Mouse (Mus musculus): ENCODE results near the gene Cers3. TPM values are rescaled to one million over a fixed set of nuclear protein-coding genes. Genes with fewer than 3 reads are reported as not detected.

The Cers3 gene
- polyA plus RNA-seq, 1 experiment from 2014 or later, result 0.79 TPM

DNA sequence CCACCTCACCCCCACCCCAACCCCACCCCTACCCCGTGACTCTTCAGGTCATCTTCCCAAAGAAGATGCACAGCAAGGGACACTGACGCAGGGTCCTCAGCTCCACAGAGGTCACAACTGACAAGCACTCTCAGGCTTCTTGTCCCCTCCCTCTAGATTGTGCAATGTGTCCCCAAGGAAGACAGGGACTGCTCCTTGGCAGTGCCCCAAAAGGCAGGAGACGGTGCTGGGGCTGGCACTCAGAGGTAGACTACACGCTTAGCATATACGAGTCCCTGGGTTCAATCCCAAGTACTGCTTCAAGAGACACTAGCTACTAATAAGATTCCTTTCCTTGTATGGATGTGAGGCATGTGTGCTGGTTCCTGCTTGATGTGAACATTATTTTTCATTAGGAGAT lies 2.3 kb upstream of the Cers3 start:
- Histone ChIP-seq H3K27me3 (ENCODE audit: poor library complexity, severe bottlenecking) (no peaks in the 10 kb centered on the region), H3K4me3 (no peak overlapping the region), H3K9me3 (no peaks in the 10 kb centered on the region), H3K4me1 (peaks cover 3% of the 10 kb centered on the region; the same call in 1 of the 2 replicates), H3K36me3 (replicated peaks) (no peaks in the 10 kb centered on the region), H3K27ac (no peak overlapping the region)
- 90% methylated on average over 5 of the region's 5 CpGs for WGBS
- DNase-seq (ENCODE audit: extremely low spot score, low spot score), result no peak

DNA sequence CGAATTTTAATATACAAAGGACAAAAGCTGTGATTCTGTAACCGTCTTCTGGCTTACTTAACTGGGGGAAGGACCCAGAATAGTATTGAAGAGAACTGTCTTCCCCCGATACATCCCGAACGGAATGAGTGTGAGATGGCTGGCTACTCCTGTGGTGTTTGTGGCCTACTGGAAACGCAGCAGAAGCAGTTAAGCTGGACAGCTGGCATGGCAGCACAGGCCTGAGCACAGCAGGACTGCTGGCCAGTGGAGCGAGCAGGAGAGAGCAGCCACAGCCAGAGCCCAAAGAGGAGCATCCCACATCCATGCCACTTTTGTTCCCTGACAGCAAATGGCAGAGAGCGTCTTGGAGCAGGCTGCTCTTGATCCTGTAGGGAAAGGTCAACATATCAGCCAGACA lies 1.9 kb upstream of the Cers3 start:
- no peak for DNase-seq (ENCODE audit: extremely low spot score, low spot score)
- no peaks in the 10 kb centered on the region for H3K36me3 ChIP-seq (replicated peaks)
- H3K27ac ChIP-seq, result no peak overlapping the region
- H3K27me3 ChIP-seq (ENCODE audit: poor library complexity, severe bottlenecking), result no peaks in the 10 kb centered on the region
- H3K4me3 ChIP-seq, result no peak overlapping the region
- no peaks in the 10 kb centered on the region for H3K9me3 ChIP-seq
- WGBS, result 73% methylated on average over 8 of the region's 8 CpGs
- peaks cover 3% of the 10 kb centered on the region; the same call in 1 of the 2 replicates for H3K4me1 ChIP-seq

DNA sequence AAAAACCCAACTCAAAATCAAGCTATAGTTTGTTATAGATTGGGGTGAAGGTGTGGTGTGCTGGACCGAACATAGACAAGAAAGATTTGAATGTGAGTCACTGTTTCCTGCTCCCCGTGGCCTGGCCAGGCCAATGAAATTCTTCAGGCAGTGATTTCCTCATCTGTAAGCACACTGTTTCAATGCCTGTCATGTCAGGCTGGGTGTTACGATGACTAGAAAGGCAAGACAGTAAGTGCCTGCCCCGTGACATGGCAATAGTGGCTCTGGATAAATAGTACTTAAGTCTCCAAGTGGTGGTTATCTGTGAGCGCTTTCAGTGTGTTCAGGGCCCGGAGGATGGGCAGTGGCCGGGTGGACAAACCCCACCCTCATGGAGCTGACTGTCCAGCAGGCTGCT lies 3.7 kb downstream of the Cers3 start:
- no peak overlapping the region for H3K4me3 ChIP-seq

DNA sequence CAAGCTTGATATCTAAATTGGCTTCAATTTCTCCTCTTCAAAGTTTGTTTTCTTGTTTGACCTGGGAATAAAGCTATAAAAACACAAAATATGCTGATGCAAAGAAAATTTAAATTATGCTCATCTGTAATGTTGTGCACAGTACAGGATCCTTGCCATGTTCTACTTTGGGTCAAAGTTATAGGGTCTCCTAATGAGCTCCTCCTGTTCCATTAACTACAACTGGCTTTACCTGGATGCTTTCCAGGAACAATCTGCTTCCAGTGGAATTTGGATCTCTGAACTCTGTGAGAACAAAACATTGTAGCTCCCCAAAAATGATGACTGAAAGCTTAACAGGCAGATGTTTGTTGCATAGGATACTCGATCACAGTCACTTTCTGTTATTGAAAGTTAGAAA lies 6.7 kb downstream of the Cers3 start:
- no peaks in the 10 kb centered on the region for H3K9me3 ChIP-seq
- DNase-seq (ENCODE audit: extremely low spot score, low spot score), result no peak
- no peaks in the 10 kb centered on the region for H3K27me3 ChIP-seq (ENCODE audit: poor library complexity, severe bottlenecking)
- no peak overlapping the region for H3K27ac ChIP-seq
- no peaks in the 10 kb centered on the region for H3K36me3 ChIP-seq (replicated peaks)
- no peak overlapping the region for H3K4me3 ChIP-seq
- H3K4me1 ChIP-seq, result no peaks in the 10 kb centered on the region
- 92% methylated on average over 1 of the region's 1 CpGs for WGBS

More for the DNA sequence above, 3.7 kb downstream of the Cers3 start:
- Histone ChIP-seq H3K4me1 (no peaks in the 10 kb centered on the region), H3K36me3 (replicated peaks) (no peaks in the 10 kb centered on the region), H3K27ac (no peak overlapping the region), H3K9me3 (no peaks in the 10 kb centered on the region), H3K27me3 (ENCODE audit: poor library complexity, severe bottlenecking) (no peaks in the 10 kb centered on the region)
- 86% methylated on average over 7 of the region's 7 CpGs for WGBS
- no peak for DNase-seq (ENCODE audit: extremely low spot score, low spot score)

DNA sequence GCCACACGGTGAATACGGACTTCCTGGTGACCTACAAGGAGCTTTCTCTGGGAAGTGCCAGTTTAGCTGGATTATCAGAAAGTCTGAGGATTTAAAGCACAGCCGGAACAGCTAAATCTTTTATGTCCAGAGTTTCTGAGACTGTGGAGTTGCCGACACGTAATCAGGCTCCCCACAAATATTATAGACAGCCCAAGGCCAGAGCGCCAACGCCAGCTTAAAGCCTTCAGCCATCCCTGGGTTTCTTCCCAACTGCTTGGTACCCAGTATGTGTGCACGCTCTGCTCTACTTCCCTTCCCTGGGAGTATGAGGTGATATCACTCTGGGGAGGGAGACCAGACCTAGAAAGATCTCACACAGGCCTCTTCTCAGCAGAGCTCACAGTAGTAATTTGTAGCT lies 10.5 kb downstream of the Cers3 start:
- Histone ChIP-seq H3K27ac (no peak overlapping the region), H3K4me1 (no peaks in the 10 kb centered on the region), H3K9me3 (no peaks in the 10 kb centered on the region), H3K4me3 (no peak overlapping the region), H3K36me3 (replicated peaks) (no peaks in the 10 kb centered on the region), H3K27me3 (ENCODE audit: poor library complexity, severe bottlenecking) (no peaks in the 10 kb centered on the region)
- DNase-seq (ENCODE audit: extremely low spot score, low spot score), result no peak
- 89% methylated on average over 8 of the region's 8 CpGs for WGBS

DNA sequence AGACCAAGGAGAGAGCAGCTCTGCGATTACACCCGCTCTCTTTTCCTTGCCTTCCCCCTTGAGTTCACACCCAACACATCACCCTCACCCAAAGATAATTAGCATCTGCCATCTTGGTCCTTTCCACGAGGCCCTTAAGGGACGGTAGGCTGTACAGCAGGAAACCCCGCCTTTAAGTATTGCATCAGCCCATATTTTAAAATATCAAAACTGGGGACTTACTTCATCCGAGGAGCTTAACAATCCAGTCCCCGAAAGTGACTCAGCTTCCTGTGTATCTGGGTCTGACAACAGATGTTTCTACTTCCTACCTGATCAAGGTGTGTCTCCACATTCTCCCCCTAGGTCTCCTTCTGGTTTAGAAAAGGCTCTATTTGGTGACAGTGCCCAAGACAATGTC lies 12.3 kb downstream of the Cers3 start:
- WGBS, result 88% methylated on average over 7 of the region's 7 CpGs
- DNase-seq (ENCODE audit: extremely low spot score, low spot score), result no peak
- Histone ChIP-seq H3K36me3 (replicated peaks) (no peaks in the 10 kb centered on the region), H3K9me3 (no peaks in the 10 kb centered on the region), H3K4me1 (no peaks in the 10 kb centered on the region), H3K4me3 (no peak overlapping the region), H3K27ac (no peak overlapping the region), H3K27me3 (ENCODE audit: poor library complexity, severe bottlenecking) (no peaks in the 10 kb centered on the region)

DNA sequence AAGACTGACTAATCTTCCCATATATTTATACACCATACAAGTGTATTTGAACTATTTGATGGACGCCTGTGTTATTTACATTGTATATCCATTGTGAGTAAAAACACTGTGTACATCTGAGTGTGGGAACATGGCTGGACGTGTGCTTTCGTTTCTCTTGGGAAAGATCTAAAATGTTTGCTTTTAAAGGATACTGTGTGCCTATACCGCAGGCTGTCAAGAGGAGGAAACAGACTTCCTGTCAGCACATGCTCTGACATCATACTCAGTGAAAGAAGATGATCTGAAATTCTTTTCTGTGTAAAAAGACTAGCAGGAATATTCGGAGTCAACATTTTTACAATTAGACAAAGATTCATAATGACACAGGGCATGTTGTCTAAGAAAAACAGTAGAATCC lies 26.6 kb downstream of the Cers3 start:
- no peaks in the 10 kb centered on the region for H3K36me3 ChIP-seq (replicated peaks)

DNA sequence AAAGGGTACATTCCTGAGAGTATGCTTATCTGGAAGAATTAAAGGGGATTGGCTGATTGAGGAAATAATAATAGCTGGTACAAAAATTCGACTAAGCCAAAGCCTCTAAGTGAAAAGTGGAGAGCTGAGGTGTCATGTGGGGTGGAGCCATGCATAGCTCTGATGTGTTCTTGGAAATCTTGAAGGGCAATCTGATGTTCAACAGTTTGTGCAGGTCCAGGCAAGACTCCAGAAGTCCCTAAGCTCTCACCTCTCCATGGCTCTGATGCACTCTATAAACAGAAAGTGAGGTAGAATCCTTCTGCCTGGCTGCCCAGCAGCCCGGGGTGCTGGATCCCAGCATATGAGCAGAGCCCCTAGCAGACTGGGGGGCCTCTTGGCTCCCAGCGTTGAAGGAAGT lies 27.4 kb downstream of the Cers3 start:
- H3K27me3 ChIP-seq (ENCODE audit: poor library complexity, severe bottlenecking), result no peaks in the 10 kb centered on the region
- 80% methylated on average over 3 of the region's 3 CpGs for WGBS
- H3K9me3 ChIP-seq, result no peaks in the 10 kb centered on the region
- no peaks in the 10 kb centered on the region for H3K4me1 ChIP-seq
- DNase-seq (ENCODE audit: extremely low spot score, low spot score), result no peak
- H3K36me3 ChIP-seq (replicated peaks), result no peaks in the 10 kb centered on the region
- H3K27ac ChIP-seq, result no peak overlapping the region
- no peak overlapping the region for H3K4me3 ChIP-seq

More for the DNA sequence above, 26.6 kb downstream of the Cers3 start:
- Histone ChIP-seq H3K9me3 (no peaks in the 10 kb centered on the region), H3K27ac (no peak overlapping the region), H3K4me3 (no peak overlapping the region), H3K4me1 (no peaks in the 10 kb centered on the region), H3K27me3 (ENCODE audit: poor library complexity, severe bottlenecking) (no peaks in the 10 kb centered on the region)
- no peak for DNase-seq (ENCODE audit: extremely low spot score, low spot score)
- 84% methylated on average over 5 of the region's 5 CpGs for whole genome bisulfite sequencing

DNA sequence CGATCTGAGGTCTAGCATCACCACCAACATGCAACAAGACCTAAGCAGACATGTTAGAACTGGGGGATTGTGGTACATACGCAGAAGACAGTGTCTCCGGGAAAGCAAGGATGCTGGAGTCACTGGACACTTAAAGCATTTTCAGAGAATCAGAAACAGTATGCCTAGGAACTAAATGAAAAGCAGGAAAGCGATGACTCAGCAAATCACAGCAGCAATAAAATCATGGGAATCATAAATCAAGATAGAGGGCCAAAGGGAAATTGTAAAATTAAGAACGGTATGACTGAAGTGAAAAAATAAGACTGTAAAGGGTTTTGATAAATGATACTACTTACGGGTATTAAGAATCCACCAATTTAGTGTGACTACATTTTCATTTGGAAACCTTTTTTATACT lies 27.9 kb downstream of the Cers3 start:
- DNase-seq (ENCODE audit: extremely low spot score, low spot score), result no peak
- WGBS, result 94% methylated on average over 6 of the region's 6 CpGs
- Histone ChIP-seq H3K27ac (no peak overlapping the region), H3K4me1 (no peaks in the 10 kb centered on the region), H3K36me3 (replicated peaks) (no peaks in the 10 kb centered on the region), H3K4me3 (no peak overlapping the region), H3K27me3 (ENCODE audit: poor library complexity, severe bottlenecking) (no peaks in the 10 kb centered on the region), H3K9me3 (no peaks in the 10 kb centered on the region)

DNA sequence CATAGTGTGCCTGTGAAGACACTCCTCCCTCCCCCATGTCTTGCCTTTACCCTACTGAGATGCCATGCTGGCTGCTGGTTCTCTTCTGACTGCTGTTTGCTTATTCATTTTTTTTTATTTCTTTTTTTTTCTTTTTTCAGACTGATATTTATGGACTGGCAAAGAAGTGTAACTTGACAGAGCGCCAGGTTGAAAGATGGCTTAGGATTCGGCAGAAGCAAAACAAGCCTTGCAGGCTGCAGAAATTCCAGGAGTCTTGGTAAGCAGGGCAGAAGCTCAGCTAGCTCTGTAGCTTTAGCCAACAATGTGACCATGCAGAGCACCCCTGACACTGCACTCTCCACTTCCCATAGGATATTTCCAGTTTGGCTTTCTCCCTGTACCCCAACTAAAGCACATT lies 36.1 kb downstream of the Cers3 start:
- H3K4me3 ChIP-seq, result no peak overlapping the region
- 87% methylated on average over 2 of the region's 2 CpGs for WGBS

DNA sequence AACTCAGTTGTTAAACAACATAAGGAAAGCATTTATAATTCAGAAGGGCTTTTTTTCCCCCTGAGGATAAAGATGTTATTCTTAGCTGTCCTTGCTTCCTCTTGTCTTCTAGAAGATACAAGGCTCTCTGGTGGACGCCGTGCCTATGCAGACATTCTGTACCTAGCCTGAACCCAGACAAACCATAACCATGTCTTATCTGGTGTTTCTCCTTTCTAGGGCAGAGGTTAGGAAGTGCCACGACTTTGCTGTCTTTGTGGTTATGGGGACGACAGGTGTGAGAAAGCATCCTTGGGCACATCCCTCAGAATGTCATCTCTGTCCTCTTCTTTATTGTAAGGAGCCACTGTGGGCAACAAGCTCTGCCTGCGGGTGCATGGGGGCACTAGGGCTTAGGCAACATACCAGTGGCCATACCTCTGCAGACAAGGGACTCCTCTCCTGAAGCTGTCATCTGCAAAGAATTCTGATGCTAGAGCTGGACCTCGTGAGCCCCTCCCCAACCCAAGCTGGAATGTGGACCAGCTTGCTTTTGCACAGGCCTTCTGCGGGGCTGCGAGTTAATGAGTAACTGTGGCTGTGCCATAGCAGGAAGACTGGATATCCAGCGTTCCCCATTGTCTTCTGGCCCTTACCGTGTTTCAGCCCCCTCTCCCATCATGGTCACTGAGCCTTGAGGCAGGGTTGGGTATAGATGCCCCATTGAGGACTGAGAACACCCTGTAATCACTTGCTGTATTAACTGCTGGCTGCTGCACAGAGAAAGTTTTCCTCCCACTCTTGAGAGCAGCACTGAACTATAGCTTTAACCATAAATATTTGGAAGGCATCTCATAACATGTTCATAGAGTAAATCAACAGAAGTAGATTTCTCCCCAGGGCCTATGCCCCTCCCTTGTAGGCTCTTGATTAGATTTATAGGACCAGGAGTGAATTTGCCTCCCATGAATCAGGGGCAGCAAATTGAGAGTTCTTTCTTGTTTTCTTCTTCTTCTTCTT lies 36.9 kb downstream of the Cers3 start:
- no peaks in the 10 kb centered on the region; the same call in 1 of the 2 replicates for H3K4me1 ChIP-seq
- no peaks in the 10 kb centered on the region for H3K9me3 ChIP-seq
- WGBS, result 74% methylated on average over 10 of the region's 10 CpGs
- no peaks in the 10 kb centered on the region for H3K36me3 ChIP-seq (replicated peaks)
- H3K27me3 ChIP-seq (ENCODE audit: poor library complexity, severe bottlenecking), result no peaks in the 10 kb centered on the region
- H3K27ac ChIP-seq, result no peak overlapping the region
- H3K4me3 ChIP-seq, result no peak overlapping the region
- no peak for DNase-seq (ENCODE audit: extremely low spot score, low spot score)

More for the DNA sequence above, 36.1 kb downstream of the Cers3 start:
- H3K4me1 ChIP-seq, result no peaks in the 10 kb centered on the region; the same call in 1 of the 2 replicates
- H3K36me3 ChIP-seq (replicated peaks), result no peaks in the 10 kb centered on the region
- no peaks in the 10 kb centered on the region for H3K27me3 ChIP-seq (ENCODE audit: poor library complexity, severe bottlenecking)
- no peak for DNase-seq (ENCODE audit: extremely low spot score, low spot score)
- no peak overlapping the region for H3K27ac ChIP-seq
- no peaks in the 10 kb centered on the region for H3K9me3 ChIP-seq

DNA sequence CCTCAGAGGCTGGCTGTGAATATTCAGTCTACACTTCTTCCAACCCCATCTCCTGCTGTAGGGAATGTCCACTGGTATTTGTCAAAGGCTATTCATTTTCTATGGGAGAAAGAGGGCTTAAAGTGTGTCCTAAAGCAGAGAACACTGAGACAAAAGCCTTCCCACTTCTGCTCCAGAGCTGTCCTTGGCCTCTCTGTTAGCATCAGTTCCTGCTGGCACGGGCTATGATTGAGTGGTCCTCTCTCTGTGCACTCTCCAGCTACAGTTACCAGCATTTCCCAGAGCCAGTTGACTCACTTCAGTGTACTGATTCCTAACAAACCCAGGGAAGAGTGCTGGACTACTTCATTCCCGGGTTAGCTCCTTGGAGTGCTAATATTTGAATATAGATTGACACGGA lies 43.2 kb downstream of the Cers3 start:
- no peak for DNase-seq (ENCODE audit: extremely low spot score, low spot score)
- Histone ChIP-seq H3K27me3 (ENCODE audit: poor library complexity, severe bottlenecking) (no peaks in the 10 kb centered on the region), H3K9me3 (no peaks in the 10 kb centered on the region), H3K27ac (no peak overlapping the region), H3K36me3 (replicated peaks) (no peaks in the 10 kb centered on the region), H3K4me1 (peaks cover 12% of the 10 kb centered on the region), H3K4me3 (no peak overlapping the region)
- 84% methylated on average over 3 of the region's 3 CpGs for WGBS

DNA sequence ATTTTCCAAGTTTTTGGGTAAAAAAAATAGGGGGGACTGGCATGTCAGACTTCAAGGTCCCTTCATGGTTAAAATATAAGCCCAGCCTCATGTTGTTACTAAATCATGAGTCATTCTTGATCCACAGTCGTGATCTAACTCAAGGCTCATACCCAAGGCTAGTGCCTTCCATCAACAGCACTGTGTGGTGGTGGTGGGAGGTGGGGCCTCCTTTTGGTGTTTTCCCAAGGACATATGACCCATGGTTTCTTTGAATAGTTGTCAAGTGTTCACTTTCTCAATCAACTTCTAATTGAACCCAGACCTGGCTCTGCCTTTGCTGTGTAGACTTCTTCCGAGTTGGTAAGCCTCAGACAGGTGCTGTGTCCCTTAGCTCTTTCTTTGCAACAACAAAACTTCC lies 44.5 kb downstream of the Cers3 start:
- Histone ChIP-seq H3K27ac (no peak overlapping the region), H3K4me1 (peaks cover 12% of the 10 kb centered on the region), H3K9me3 (no peaks in the 10 kb centered on the region), H3K27me3 (ENCODE audit: poor library complexity, severe bottlenecking) (no peaks in the 10 kb centered on the region), H3K4me3 (no peak overlapping the region), H3K36me3 (replicated peaks) (no peaks in the 10 kb centered on the region)
- WGBS, result 71% methylated on average over 2 of the region's 2 CpGs
- no peak for DNase-seq (ENCODE audit: extremely low spot score, low spot score)

All from forebrain, embryonic 10.5 days (tissue).